Mouse (Mus musculus): ENCODE measurements around the gene Rbmxl1. TPM values are rescaled to one million over a fixed set of nuclear protein-coding genes. Genes with fewer than 3 reads are reported as not detected.
"Not testable (repeated sequence)": the region's sequence is repeated elsewhere in the genome, so short reads cannot be mapped to it uniquely, and the experiment has no call there.

Rbmxl1 gene
- polyA plus RNA-seq, 1 experiment from 2014 or later: 176 TPM

DNA sequence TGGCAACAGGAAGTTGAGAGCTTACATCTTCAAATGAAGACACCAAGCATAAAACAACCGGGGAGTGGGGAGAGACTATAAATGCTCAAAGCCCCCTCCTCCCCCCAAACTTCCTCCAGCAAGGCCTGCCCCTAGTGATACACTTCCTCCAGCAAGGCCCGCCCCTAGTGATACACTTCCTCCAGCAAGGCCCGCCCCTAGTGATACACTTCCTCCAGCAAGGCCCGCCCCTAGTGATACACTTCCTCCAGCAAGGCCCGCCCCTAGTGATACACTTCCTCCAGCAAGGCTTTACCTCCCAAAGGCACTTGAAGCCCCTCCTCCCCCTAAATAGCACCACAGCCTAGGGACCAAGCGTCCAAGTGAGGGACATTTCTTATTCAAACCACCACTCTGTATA lies 34.0 kb upstream of the Rbmxl1 start:
- not testable (repeated sequence) for H3K9ac ChIP-seq (ENCODE audit: low read length); ATAC-seq (ENCODE audit: insufficient read depth, low FRiP score); H3K4me2 ChIP-seq (ENCODE audit: low read depth, low read length); H3K27ac ChIP-seq (ENCODE audit: low read length); H3K36me3 ChIP-seq (ENCODE audit: control insufficient read depth, insufficient read depth, low read length); H3K4me3 ChIP-seq (replicated peaks; ENCODE audit: low read length); H3K9me3 ChIP-seq (replicated peaks; ENCODE audit: control insufficient read depth, low read length); H3K27me3 ChIP-seq (ENCODE audit: control insufficient read depth, insufficient read depth, low read length); H3K4me1 ChIP-seq (ENCODE audit: control insufficient read depth, insufficient read depth, low read length)
- 83% methylated on average over 3 of the region's 6 CpGs for WGBS

- H3K9me3 ChIP-seq (replicated peaks; ENCODE audit: control insufficient read depth, low read length): no peaks in the 10 kb centered on the region
- no peak overlapping the region for H3K4me3 ChIP-seq (replicated peaks; ENCODE audit: low read length)
- 86% methylated on average over 3 of the region's 3 CpGs for WGBS
- no peaks in the 10 kb centered on the region for H3K36me3 ChIP-seq (ENCODE audit: control insufficient read depth, insufficient read depth, low read length)
- no peak for ATAC-seq (ENCODE audit: insufficient read depth, low FRiP score)
- 0 out of 2 replicates have a peak, but pooled peaks cover 4% of the 10 kb centered on the region for H3K4me1 ChIP-seq (ENCODE audit: control insufficient read depth, insufficient read depth, low read length)
- no peak overlapping the region for H3K27ac ChIP-seq (ENCODE audit: low read length)
- H3K9ac ChIP-seq (ENCODE audit: low read length): no peak overlapping the region
- no peak overlapping the region for H3K4me2 ChIP-seq (ENCODE audit: low read depth, low read length)
- H3K27me3 ChIP-seq (ENCODE audit: control insufficient read depth, insufficient read depth, low read length): no peaks in the 10 kb centered on the region
Measured at GRCm38 (mm10) chr8:78537795-78538194, 29.1 kb upstream of the Rbmxl1 start.

DNA sequence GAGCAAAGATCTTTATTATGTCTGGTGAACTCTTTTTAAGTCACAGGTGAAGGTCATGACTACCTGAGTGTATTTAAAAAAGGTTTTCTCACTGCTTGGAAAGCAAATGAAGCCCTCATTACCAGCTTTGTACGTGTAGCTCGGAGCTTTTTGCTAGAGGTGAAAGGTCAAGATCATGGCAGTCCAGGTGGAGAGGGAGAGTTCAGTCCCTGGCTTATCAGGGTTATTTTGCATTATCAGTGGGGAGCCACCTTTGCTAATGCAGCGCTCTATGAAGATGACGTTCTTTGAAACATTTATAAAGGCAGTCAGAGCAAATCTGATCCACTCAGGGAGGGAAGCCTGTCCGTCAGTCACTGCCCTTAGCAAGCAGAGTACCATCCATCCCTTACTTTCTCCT lies 28.0 kb upstream of the Rbmxl1 start:
- no peak overlapping the region for H3K4me3 ChIP-seq (replicated peaks; ENCODE audit: low read length)
- no peaks in the 10 kb centered on the region for H3K27me3 ChIP-seq (ENCODE audit: control insufficient read depth, insufficient read depth, low read length)
- no peaks in the 10 kb centered on the region for H3K9me3 ChIP-seq (replicated peaks; ENCODE audit: control insufficient read depth, low read length)
- H3K4me1 ChIP-seq (ENCODE audit: control insufficient read depth, insufficient read depth, low read length): 0 out of 2 replicates have a peak, but pooled peaks cover 4% of the 10 kb centered on the region
- no peaks in the 10 kb centered on the region for H3K36me3 ChIP-seq (ENCODE audit: control insufficient read depth, insufficient read depth, low read length)
- 75% methylated on average over 5 of the region's 5 CpGs for WGBS
- no peak for ATAC-seq (ENCODE audit: insufficient read depth, low FRiP score)
- H3K27ac ChIP-seq (ENCODE audit: low read length): no peak overlapping the region
- no peak overlapping the region for H3K4me2 ChIP-seq (ENCODE audit: low read depth, low read length)
- no peak overlapping the region for H3K9ac ChIP-seq (ENCODE audit: low read length)

GRCm38 (mm10) chr8:78533981-78534380 lies 25.3 kb upstream of the Rbmxl1 start:
- Histone ChIP-seq H3K9ac (ENCODE audit: low read length) (no peak overlapping the region), H3K27ac (ENCODE audit: low read length) (no peak overlapping the region), H3K4me2 (ENCODE audit: low read depth, low read length) (no peak overlapping the region; the same call in 1 of the 2 replicates), H3K4me1 (ENCODE audit: control insufficient read depth, insufficient read depth, low read length) (0 out of 2 replicates have a peak, but pooled peaks cover 4% of the 10 kb centered on the region), H3K9me3 (replicated peaks; ENCODE audit: control insufficient read depth, low read length) (no peaks in the 10 kb centered on the region), H3K36me3 (ENCODE audit: control insufficient read depth, insufficient read depth, low read length) (no peaks in the 10 kb centered on the region; the same call in 1 of the 2 replicates), H3K27me3 (ENCODE audit: control insufficient read depth, insufficient read depth, low read length) (no peaks in the 10 kb centered on the region), H3K4me3 (replicated peaks; ENCODE audit: low read length) (no peak overlapping the region)
- no peak for ATAC-seq (ENCODE audit: insufficient read depth, low FRiP score)
- whole genome bisulfite sequencing: 60% methylated on average over 6 of the region's 6 CpGs

GRCm38 (mm10) chr8:78515132-78515531 lies 6.4 kb upstream of the Rbmxl1 start:
- H3K27me3 ChIP-seq (ENCODE audit: control insufficient read depth, insufficient read depth, low read length): no peaks in the 10 kb centered on the region
- no peak overlapping the region for H3K9ac ChIP-seq (ENCODE audit: low read length)

GRCm38 (mm10) chr8:78514706-78515105 lies 6.0 kb upstream of the Rbmxl1 start:
- no peaks in the 10 kb centered on the region for H3K9me3 ChIP-seq (replicated peaks; ENCODE audit: control insufficient read depth, low read length)
- no peak overlapping the region for H3K9ac ChIP-seq (ENCODE audit: low read length)
- no peaks in the 10 kb centered on the region for H3K27me3 ChIP-seq (ENCODE audit: control insufficient read depth, insufficient read depth, low read length)
- no peak for ATAC-seq (ENCODE audit: insufficient read depth, low FRiP score)
- H3K27ac ChIP-seq (ENCODE audit: low read length): no peak overlapping the region
- WGBS: 90% methylated on average over 1 of the region's 1 CpGs
- no peak overlapping the region for H3K4me3 ChIP-seq (replicated peaks; ENCODE audit: low read length)
- H3K4me2 ChIP-seq (ENCODE audit: low read depth, low read length): no peak overlapping the region
- H3K36me3 ChIP-seq (ENCODE audit: control insufficient read depth, insufficient read depth, low read length): 0 out of 2 replicates have a peak, but pooled peaks cover 3% of the 10 kb centered on the region
- H3K4me1 ChIP-seq (ENCODE audit: control insufficient read depth, insufficient read depth, low read length): 0 out of 2 replicates have a peak, but pooled peaks cover 3% of the 10 kb centered on the region

More at GRCm38 (mm10) chr8:78515132-78515531, 6.4 kb upstream of the Rbmxl1 start:
- H3K4me2 ChIP-seq (ENCODE audit: low read depth, low read length): no peak overlapping the region
- no peaks in the 10 kb centered on the region for H3K9me3 ChIP-seq (replicated peaks; ENCODE audit: control insufficient read depth, low read length)
- H3K4me1 ChIP-seq (ENCODE audit: control insufficient read depth, insufficient read depth, low read length): 0 out of 2 replicates have a peak, but pooled peaks cover 3% of the 10 kb centered on the region
- 90% methylated on average over 3 of the region's 3 CpGs for WGBS
- 0 out of 2 replicates have a peak, but pooled peaks cover 3% of the 10 kb centered on the region for H3K36me3 ChIP-seq (ENCODE audit: control insufficient read depth, insufficient read depth, low read length)
- H3K4me3 ChIP-seq (replicated peaks; ENCODE audit: low read length): no peak overlapping the region
- ATAC-seq (ENCODE audit: insufficient read depth, low FRiP score): no peak
- no peak overlapping the region for H3K27ac ChIP-seq (ENCODE audit: low read length)

DNA sequence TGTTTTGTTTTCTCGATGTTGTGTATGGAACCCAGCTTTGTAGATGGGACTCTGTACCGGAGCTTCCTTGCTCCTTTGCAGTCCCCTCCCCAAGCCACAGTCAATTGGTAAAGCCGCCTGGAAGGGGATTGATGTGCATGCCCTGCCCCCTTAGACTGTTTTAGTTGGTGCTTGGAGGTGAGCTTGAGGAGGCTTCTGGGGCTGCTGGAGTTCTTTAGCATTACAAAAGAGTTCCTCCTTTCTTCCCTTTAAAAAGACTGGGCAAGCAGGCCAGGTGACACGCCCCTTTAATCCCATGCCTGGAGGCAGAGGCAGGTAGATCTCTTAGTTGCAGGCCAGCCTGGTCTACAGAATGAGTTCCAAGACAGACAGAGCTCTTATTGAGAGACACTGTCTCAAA lies 4.4 kb upstream of the Rbmxl1 start:
- Histone ChIP-seq H3K9ac (ENCODE audit: low read length) (no peak overlapping the region), H3K4me1 (ENCODE audit: control insufficient read depth, insufficient read depth, low read length) (0 out of 2 replicates have a peak, but pooled peaks cover 3% of the 10 kb centered on the region), H3K36me3 (ENCODE audit: control insufficient read depth, insufficient read depth, low read length) (0 out of 2 replicates have a peak, but pooled peaks cover 3% of the 10 kb centered on the region), H3K9me3 (replicated peaks; ENCODE audit: control insufficient read depth, low read length) (no peaks in the 10 kb centered on the region), H3K27me3 (ENCODE audit: control insufficient read depth, insufficient read depth, low read length) (no peaks in the 10 kb centered on the region), H3K27ac (ENCODE audit: low read length) (no peak overlapping the region), H3K4me3 (replicated peaks; ENCODE audit: low read length) (no peak overlapping the region), H3K4me2 (ENCODE audit: low read depth, low read length) (no peak overlapping the region)
- 92% methylated on average over 4 of the region's 4 CpGs for WGBS
- no peak for ATAC-seq (ENCODE audit: insufficient read depth, low FRiP score)

DNA sequence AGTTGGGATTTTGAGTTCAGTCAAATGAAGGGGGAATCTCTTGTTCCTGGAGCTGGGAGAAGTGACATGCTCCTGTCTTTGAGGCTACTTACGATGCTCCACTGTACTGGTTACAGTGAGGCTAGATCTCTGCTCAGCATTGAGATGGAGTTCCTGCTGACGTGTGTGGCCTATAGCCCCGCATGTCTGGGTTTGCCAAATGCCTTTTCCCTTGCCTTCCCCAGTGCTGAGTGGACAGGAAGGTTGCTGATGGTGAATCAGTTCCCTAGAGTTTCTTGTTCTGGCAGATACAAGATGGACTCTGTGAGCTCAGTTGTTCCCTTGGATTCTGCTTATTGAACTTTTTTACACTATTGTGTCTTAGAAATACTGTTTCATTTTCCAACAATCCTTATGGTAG lies 2.2 kb upstream of the Rbmxl1 start:
- ATAC-seq (ENCODE audit: insufficient read depth, low FRiP score): no peak
- no peak overlapping the region for H3K9ac ChIP-seq (ENCODE audit: low read length)

GRCm38 (mm10) chr8:78510094-78510493 lies 1.4 kb upstream of the Rbmxl1 start:
- H3K27ac ChIP-seq (ENCODE audit: low read length): peak overlapping the region; percentile 97

More for the DNA sequence above, 2.2 kb upstream of the Rbmxl1 start:
- H3K36me3 ChIP-seq (ENCODE audit: control insufficient read depth, insufficient read depth, low read length): 0 out of 2 replicates have a peak, but pooled peaks cover 5% of the 10 kb centered on the region
- H3K9me3 ChIP-seq (replicated peaks; ENCODE audit: control insufficient read depth, low read length): no peaks in the 10 kb centered on the region
- no peak overlapping the region for H3K4me3 ChIP-seq (replicated peaks; ENCODE audit: low read length)
- H3K4me1 ChIP-seq (ENCODE audit: control insufficient read depth, insufficient read depth, low read length): peaks cover 8% of the 10 kb centered on the region
- no peak overlapping the region for H3K27ac ChIP-seq (ENCODE audit: low read length)
- H3K27me3 ChIP-seq (ENCODE audit: control insufficient read depth, insufficient read depth, low read length): no peaks in the 10 kb centered on the region
- 0 out of 2 replicates have a peak overlapping the region, but pooled peaks have one; percentile 19 for H3K4me2 ChIP-seq (ENCODE audit: low read depth, low read length)
- 62% methylated on average over 3 of the region's 3 CpGs for WGBS

More at GRCm38 (mm10) chr8:78510094-78510493, 1.4 kb upstream of the Rbmxl1 start:
- Histone ChIP-seq H3K9ac (ENCODE audit: low read length) (peak overlapping the region; percentile 97), H3K4me2 (ENCODE audit: low read depth, low read length) (peak overlapping the region; percentile 57), H3K9me3 (replicated peaks; ENCODE audit: control insufficient read depth, low read length) (no peaks in the 10 kb centered on the region), H3K27me3 (ENCODE audit: control insufficient read depth, insufficient read depth, low read length) (no peaks in the 10 kb centered on the region), H3K36me3 (ENCODE audit: control insufficient read depth, insufficient read depth, low read length) (0 out of 2 replicates have a peak, but pooled peaks cover 5% of the 10 kb centered on the region), H3K4me3 (replicated peaks; ENCODE audit: low read length) (peak overlapping the region; percentile 88), H3K4me1 (ENCODE audit: control insufficient read depth, insufficient read depth, low read length) (peaks cover 8% of the 10 kb centered on the region)
- WGBS: 1% methylated on average over 11 of the region's 11 CpGs
- ATAC-seq (ENCODE audit: insufficient read depth, low FRiP score): no peak

Data from stomach, embryonic 16.5 days (tissue).